Mouse (Mus musculus): ENCODE measurements at regions not wholly inside any gene's neighbourhood (a gene's known extent, or its start where the extent isn't known, plus 50 kb on each side); places are given as distances from the start of the nearest gene placed in this dataset.

DNA sequence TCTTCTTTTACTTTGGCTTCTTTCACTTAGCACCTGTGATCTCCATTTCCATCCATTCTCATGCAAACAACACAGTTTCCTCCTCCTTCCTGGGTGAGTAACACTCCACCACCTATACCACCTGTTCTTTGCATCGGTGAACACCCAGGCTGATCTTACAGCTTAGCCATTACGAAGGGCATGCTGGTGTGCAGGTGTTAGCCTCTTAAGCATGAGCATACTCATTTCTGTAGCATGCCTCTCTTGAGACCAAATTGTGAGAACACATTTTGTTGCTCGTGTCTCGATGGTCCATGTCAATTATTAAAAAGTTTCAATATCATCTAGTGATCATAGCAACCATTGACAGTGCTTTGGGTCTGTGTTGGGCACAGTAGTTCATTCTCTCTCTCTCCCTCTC lies 80.8 kb downstream of the Gm33543 start:
- 86% methylated on average over 4 of the region's 4 CpGs for WGBS
- TF ChIP-seq CTCF (IDR thresholded peaks at IDR 0.05; ENCODE audit: low read depth) = no peak
- Histone ChIP-seq H3K27ac (ENCODE audit: low read depth, low read length) (no peak overlapping the region), H3K4me3 (ENCODE audit: low read depth, low read length) (no peak overlapping the region), H3K36me3 (ENCODE audit: control insufficient read depth, insufficient read depth) (no peaks in the 10 kb centered on the region), H3K9ac (ENCODE audit: low read depth, low read length) (no peak overlapping the region), H3K4me2 (replicated peaks; ENCODE audit: low read depth) (no peak overlapping the region), H3K9me3 (ENCODE audit: control insufficient read depth) (no peaks in the 10 kb centered on the region), H3K4me1 (replicated peaks; ENCODE audit: control insufficient read depth, insufficient read depth, low read length) (peaks cover 9% of the 10 kb centered on the region; the same call in 1 of the 2 replicates), H3K27me3 (replicated peaks; ENCODE audit: control insufficient read depth, insufficient read depth, low read length) (no peaks in the 10 kb centered on the region)
- no peak for ATAC-seq

DNA sequence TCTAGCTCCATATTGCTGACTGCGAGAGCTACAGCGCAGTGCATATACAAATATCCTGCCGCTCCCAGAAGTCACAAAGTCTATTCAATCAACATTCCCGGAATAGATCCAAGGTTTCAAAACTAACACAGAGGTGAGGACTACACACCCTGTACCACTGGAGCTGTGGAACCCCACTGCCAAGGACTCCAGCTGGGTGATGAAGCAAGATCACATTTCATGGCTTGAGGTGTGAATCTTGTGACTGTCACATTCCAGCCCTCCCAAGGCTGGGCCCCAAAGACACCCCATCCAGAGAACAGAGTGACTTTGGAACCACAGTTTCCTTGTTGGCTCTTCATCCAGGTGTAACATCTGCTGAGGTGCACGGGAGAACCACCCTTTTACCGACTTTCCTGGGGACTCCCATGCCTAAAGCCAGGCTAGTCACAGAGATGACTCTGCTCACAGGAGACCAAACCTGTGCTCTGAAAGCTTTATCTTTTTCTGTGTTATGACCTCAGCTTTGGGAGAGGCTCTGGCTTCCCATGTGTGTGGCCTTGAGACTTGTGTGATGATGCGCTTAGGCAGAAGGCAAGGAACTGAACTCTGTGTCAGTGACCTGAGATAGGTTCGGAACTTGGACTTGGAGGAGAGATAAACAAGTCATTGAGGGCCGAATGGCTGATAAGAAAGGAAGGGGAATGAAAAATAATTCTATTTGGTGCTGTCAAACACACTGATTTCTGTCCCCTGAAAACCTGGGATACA lies 82.4 kb downstream of the Gm33543 start:
- Histone ChIP-seq H3K36me3 (ENCODE audit: control insufficient read depth, insufficient read depth) (no peaks in the 10 kb centered on the region), H3K27me3 (replicated peaks; ENCODE audit: control insufficient read depth, insufficient read depth, low read length) (no peaks in the 10 kb centered on the region), H3K27ac (ENCODE audit: low read depth, low read length) (peak overlapping the region; percentile 73), H3K4me3 (ENCODE audit: low read depth, low read length) (no peak overlapping the region), H3K4me1 (replicated peaks; ENCODE audit: control insufficient read depth, insufficient read depth, low read length) (peaks cover 9% of the 10 kb centered on the region; the same call in 1 of the 2 replicates), H3K4me2 (replicated peaks; ENCODE audit: low read depth) (no peak overlapping the region), H3K9ac (ENCODE audit: low read depth, low read length) (no peak overlapping the region), H3K9me3 (ENCODE audit: control insufficient read depth) (no peaks in the 10 kb centered on the region)
- TF ChIP-seq CTCF (IDR thresholded peaks at IDR 0.05; ENCODE audit: low read depth) = no peak
- 38% methylated on average over 9 of the region's 9 CpGs for WGBS
- ATAC-seq = peak; percentile 92

DNA sequence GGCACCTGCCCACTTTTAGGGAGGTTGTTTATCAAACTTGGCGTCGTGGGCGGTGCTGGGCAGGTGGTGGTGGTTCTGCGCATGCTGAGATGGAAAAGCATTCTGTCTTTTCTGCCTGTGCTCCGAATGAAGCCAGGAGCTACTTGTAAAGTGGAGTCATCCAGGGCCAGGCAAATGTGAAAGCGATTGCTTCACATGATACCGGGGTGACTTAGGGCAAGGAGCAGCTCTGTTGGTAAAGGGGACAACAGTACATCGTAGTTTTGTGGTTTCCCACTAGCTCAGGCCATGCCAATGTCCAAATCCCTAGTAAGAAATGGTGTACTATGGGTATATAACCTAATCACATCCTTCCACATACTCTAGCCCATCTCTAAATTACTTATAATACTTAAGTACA lies 84.5 kb downstream of the Gm33543 start:
- Histone ChIP-seq H3K4me2 (replicated peaks; ENCODE audit: low read depth) (no peak overlapping the region), H3K36me3 (ENCODE audit: control insufficient read depth, insufficient read depth) (no peaks in the 10 kb centered on the region), H3K9ac (ENCODE audit: low read depth, low read length) (no peak overlapping the region), H3K27ac (ENCODE audit: low read depth, low read length) (no peak overlapping the region), H3K4me3 (ENCODE audit: low read depth, low read length) (no peak overlapping the region), H3K9me3 (ENCODE audit: control insufficient read depth) (no peaks in the 10 kb centered on the region), H3K4me1 (replicated peaks; ENCODE audit: control insufficient read depth, insufficient read depth, low read length) (peaks cover 9% of the 10 kb centered on the region; the same call in 1 of the 2 replicates), H3K27me3 (replicated peaks; ENCODE audit: control insufficient read depth, insufficient read depth, low read length) (no peaks in the 10 kb centered on the region)
- WGBS = 76% methylated on average over 8 of the region's 8 CpGs
- no peak for ATAC-seq
- no peak for TF ChIP-seq CTCF (IDR thresholded peaks at IDR 0.05; ENCODE audit: low read depth)

DNA sequence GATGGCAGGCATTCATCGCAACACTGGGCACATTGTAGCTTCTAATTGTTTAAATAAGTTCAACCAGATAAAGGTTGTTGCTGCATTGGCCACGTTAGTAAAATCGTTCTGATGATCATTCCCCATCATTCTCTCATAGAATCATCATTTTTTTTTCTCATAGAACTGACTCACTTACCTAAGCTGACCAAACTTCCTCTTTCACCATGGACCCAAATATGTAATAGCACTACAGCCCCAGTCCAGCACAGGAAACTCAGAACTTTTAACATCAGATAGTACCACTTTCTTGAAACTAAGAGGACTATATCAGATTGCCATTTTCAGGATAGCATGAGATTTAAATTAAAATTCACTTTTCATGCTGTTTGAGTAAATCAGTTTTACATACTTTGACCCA lies 82.2 kb upstream of the Anapc15-ps start:
- Histone ChIP-seq H3K4me2 (replicated peaks; ENCODE audit: low read depth) (no peak overlapping the region), H3K9me3 (ENCODE audit: control insufficient read depth) (no peaks in the 10 kb centered on the region), H3K36me3 (ENCODE audit: control insufficient read depth, insufficient read depth) (no peaks in the 10 kb centered on the region), H3K4me3 (ENCODE audit: low read depth, low read length) (no peak overlapping the region), H3K9ac (ENCODE audit: low read depth, low read length) (no peak overlapping the region), H3K27ac (ENCODE audit: low read depth, low read length) (no peak overlapping the region), H3K27me3 (replicated peaks; ENCODE audit: control insufficient read depth, insufficient read depth, low read length) (no peaks in the 10 kb centered on the region), H3K4me1 (replicated peaks; ENCODE audit: control insufficient read depth, insufficient read depth, low read length) (0 out of 2 replicates have a peak, but pooled peaks cover 4% of the 10 kb centered on the region)
- no peak for TF ChIP-seq CTCF (IDR thresholded peaks at IDR 0.05; ENCODE audit: low read depth)
- 93% methylated on average over 3 of the region's 3 CpGs for WGBS
- ATAC-seq = no peak

DNA sequence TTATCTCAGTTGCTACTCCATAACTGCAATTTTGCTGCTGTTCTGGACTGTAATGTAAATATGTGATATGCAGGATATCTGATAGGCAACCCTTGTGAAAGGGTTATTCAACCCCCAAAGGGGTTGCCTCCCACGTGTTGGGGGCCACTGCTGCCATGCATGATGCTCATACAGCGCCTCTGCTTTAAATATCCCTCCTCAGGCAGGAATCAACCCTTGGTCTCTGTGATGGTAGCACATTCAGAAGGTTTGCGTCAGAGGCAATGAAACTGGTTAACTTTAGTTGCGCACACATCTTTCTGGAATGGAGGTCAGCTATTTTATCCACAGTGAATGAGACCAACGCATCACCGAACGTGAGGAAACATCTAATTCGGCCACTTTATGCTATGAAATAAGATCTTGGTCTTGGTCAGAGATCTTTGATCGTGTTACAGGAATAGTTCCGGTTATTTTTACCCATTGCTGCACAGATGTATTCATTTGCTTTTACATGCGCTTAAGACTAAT lies 80.2 kb upstream of the Anapc15-ps start:
- Histone ChIP-seq H3K36me3 (ENCODE audit: control insufficient read depth, insufficient read depth) (no peaks in the 10 kb centered on the region), H3K9ac (ENCODE audit: low read depth, low read length) (no peak overlapping the region), H3K4me3 (ENCODE audit: low read depth, low read length) (no peak overlapping the region), H3K4me1 (replicated peaks; ENCODE audit: control insufficient read depth, insufficient read depth, low read length) (no peaks in the 10 kb centered on the region), H3K27ac (ENCODE audit: low read depth, low read length) (no peak overlapping the region), H3K27me3 (replicated peaks; ENCODE audit: control insufficient read depth, insufficient read depth, low read length) (no peaks in the 10 kb centered on the region), H3K4me2 (replicated peaks; ENCODE audit: low read depth) (no peak overlapping the region), H3K9me3 (ENCODE audit: control insufficient read depth) (no peaks in the 10 kb centered on the region)
- WGBS = 91% methylated on average over 11 of the region's 11 CpGs
- TF ChIP-seq CTCF (IDR thresholded peaks at IDR 0.05; ENCODE audit: low read depth) = no peak
- ATAC-seq = no peak

GRCm38 (mm10) chr10:95748360-95748759 lies 75.1 kb upstream of the Anapc15-ps start:
- peak; percentile 68; the same call in 1 of the 2 replicates for ATAC-seq
- WGBS = 45% methylated on average over 1 of the region's 1 CpGs
- Histone ChIP-seq H3K4me2 (replicated peaks; ENCODE audit: low read depth) (peak overlapping the region; percentile 27; the same call in 1 of the 2 replicates), H3K27ac (ENCODE audit: low read depth, low read length) (no peak overlapping the region), H3K4me1 (replicated peaks; ENCODE audit: control insufficient read depth, insufficient read depth, low read length) (no peaks in the 10 kb centered on the region), H3K4me3 (ENCODE audit: low read depth, low read length) (no peak overlapping the region), H3K27me3 (replicated peaks; ENCODE audit: control insufficient read depth, insufficient read depth, low read length) (no peaks in the 10 kb centered on the region), H3K36me3 (ENCODE audit: control insufficient read depth, insufficient read depth) (no peaks in the 10 kb centered on the region), H3K9me3 (ENCODE audit: control insufficient read depth) (no peaks in the 10 kb centered on the region), H3K9ac (ENCODE audit: low read depth, low read length) (no peak overlapping the region)
- TF ChIP-seq CTCF (IDR thresholded peaks at IDR 0.05; ENCODE audit: low read depth) = no peak
